Mouse (Mus musculus) heart, postnatal 36 days (tissue): ENCODE measurements around the gene Serpina1b. TPM values are rescaled to one million over a fixed set of nuclear protein-coding genes. Genes with fewer than 3 reads are reported as not detected.
"Not testable (repeated sequence)": the region's sequence is repeated elsewhere in the genome, so short reads cannot be mapped to it uniquely, and the experiment has no call there.

Experiments
- DNase-seq, 2 experiments: peaks; one replicate each; pipeline ENCODE4 v3.0.0; 2021 to 2022
- intact Hi-C: fragments of 180-260 bp; cut with DNase I; formaldehyde crosslinking; loops from one replicate; pipeline ENCODE4 v1.15.1; 2025
- total RNA-seq, 2 experiments: library from RNA; stranded (reverse); gene quantifications; 2 replicates each; pipeline ENCODE4 v1.2.3; 2021

The Serpina1b gene
- total RNA-seq: under 1 TPM; 0.19 to 0.22 TPM

GRCm38 (mm10) chr12:103830273-103830672, at the start of gene Serpina1b:
Gene Serpina1b, minus strand, starts transcription at chr12:103830373.
- intact Hi-C loops, DNase-seq: not testable (repeated sequence)

DNA sequence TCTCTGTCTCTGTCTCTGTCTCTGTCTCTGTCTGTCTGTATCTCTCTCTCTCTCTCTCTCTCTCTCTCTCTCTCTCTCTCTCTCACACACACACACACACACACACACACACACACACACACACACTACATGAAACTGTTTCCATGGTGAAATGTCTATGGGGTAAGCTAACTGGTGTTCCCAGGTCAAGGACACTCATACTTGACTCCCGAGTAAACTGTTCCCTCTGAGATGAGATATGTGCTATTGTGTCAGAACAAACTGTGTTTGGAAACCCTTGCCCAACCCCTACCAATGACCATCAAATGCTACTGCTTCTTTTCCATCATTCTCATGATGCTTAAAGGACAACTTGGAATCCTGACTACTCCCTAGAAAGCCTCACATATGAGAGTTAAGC, 36.7 kb upstream of the Serpina1b start:
- intact Hi-C loops, DNase-seq: not testable (repeated sequence)

- DNase-seq, intact Hi-C loops: not testable (repeated sequence)
Measured at GRCm38 (mm10) chr12:103863101-103863974, 33.2 kb upstream of the Serpina1b start, which contains the start of gene Serpina1a. Gene Serpina1a, minus strand, starts transcription at chr12:103863562.

GRCm38 (mm10) chr12:103860976-103861375, 30.8 kb upstream of the Serpina1b start:
- DNase-seq: no peak
- intact Hi-C loops: no loop called here

GRCm38 (mm10) chr12:103860571-103860970, 30.4 kb upstream of the Serpina1b start:
- intact Hi-C loops, DNase-seq: not testable (repeated sequence)

DNA sequence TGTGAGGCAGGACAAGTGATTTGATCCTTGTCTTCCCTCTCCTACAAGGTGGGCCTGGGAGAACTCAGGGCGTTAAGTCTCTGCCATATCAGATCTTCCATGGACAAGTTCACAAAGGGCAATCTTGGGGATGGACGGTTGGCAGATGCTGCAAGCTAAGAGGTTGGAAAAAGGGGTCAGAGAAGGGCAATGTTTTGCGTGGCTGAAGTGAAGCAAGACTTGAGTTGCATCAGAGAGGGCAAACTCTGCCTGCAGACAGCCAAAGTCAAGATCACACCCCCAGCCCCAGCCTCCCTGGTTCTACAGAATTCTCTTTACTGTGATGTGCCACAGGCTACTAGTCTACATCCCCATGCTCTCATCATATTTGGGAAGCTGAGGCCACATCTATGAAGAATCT, 29.4 kb upstream of the Serpina1b start:
- intact Hi-C loops, DNase-seq: not testable (repeated sequence)

GRCm38 (mm10) chr12:103853032-103853431, 22.9 kb upstream of the Serpina1b start:
- intact Hi-C loops, DNase-seq: not testable (repeated sequence)

DNA sequence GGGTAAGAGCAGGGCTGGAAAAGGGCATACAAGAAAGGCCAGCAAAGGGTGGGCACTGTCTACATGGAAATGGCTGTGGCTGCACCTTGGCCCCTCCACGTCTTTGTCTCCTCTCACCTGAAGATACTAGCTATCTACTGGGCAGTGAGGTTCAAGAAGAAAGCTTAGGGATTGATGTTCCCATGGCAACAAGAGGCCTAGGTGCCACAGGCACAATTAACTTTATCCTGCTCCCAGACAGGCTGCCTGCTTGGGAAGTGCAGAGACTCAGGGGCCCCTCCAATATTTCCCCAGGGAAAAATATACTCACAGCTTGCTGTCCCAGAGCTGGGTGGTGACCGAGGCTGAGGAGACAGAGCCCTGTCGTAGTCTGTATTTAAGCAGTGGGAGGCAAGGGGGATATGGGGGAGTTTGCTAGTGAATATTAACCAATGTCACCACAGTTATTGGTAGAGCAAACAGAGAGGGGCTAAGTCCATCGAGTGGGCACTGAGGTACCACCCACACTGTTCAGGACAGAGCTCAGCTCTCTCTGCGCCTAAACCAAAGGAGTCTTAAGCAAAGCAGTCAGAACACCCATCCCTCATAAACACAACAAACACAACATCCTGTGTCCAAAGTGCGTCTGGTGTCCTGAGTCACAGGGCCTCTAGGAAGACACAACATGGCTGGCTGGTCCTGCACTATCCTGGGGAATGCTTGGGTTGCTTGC, 2.4 kb downstream of the Serpina1b start:
- intact Hi-C loops, DNase-seq: not testable (repeated sequence)

- intact Hi-C loops: not testable (repeated sequence)
Measured at GRCm38 (mm10) chr12:103823826-103824225, 6.3 kb downstream of the Serpina1b start.

DNA sequence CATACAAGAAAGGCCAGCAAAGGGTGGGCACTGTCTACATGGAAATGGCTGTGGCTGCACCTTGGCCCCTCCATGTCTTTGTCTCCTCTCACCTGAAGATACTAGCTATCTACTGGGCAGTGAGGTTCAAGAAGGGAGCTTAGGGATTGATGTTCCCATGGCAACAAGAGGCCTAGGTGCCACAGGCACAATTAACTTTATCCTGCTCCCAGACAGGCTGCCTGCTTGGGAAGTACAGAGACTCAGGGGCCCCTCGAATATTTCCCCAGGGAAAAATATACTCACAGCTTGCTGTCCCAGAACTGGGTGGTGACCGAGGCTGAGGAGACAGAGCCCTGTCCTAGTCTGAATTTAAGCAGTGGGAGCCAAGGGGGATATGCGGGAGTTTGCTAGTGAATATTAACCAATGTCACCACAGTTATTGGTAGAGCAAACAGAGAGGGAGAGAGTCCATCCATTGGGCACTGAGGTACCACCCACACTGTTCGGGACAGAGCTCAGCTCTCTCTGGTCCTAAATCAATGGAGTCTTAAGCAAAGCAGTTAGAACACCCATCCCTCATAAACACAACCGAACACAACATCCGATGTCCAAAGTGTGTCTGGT, 56.8 kb downstream of the Serpina1b start, which contains the start of gene Serpina1d:
Gene Serpina1d, minus strand, starts transcription at position 347 of the 606 bp plus-strand sequence.
- intact Hi-C loops: not testable (repeated sequence)

More at GRCm38 (mm10) chr12:103823826-103824225, 6.3 kb downstream of the Serpina1b start:
- DNase-seq: not testable (repeated sequence)

GRCm38 (mm10) chr12:103770597-103770996, 59.6 kb downstream of the Serpina1b start:
- DNase-seq, intact Hi-C loops: not testable (repeated sequence)

More for the DNA sequence above, 56.8 kb downstream of the Serpina1b start, which contains the start of gene Serpina1d:
- not testable (repeated sequence) for DNase-seq

DNA sequence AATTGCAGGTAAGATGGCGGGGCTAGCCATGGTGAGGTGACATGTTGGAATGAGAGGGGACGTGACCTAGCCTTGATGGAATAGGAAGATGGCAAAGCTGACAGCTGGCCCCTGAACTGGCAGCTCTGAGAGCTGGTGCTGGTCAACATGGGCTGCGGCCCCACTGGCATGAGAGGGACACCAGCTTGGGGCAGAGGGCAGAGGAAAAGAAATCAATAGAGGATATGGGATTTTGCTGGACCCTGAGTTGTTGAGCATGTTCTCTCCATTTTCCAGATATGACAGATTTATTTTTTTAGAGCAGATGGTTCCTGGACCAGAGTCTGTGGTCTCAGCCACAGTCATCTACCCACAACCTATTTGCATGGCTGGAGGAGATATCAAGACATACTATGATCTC, 67.1 kb downstream of the Serpina1b start:
- intact Hi-C loops, DNase-seq: not testable (repeated sequence)

GRCm38 (mm10) chr12:103760316-103760715, 69.9 kb downstream of the Serpina1b start:
- intact Hi-C loops, DNase-seq: not testable (repeated sequence)

GRCm38 (mm10) chr12:103745957-103746356, 84.2 kb downstream of the Serpina1b start:
- DNase-seq, intact Hi-C loops: not testable (repeated sequence)

GRCm38 (mm10) chr12:103737791-103738580, 92.2 kb downstream of the Serpina1b start:
- intact Hi-C loops, DNase-seq: not testable (repeated sequence)

DNA sequence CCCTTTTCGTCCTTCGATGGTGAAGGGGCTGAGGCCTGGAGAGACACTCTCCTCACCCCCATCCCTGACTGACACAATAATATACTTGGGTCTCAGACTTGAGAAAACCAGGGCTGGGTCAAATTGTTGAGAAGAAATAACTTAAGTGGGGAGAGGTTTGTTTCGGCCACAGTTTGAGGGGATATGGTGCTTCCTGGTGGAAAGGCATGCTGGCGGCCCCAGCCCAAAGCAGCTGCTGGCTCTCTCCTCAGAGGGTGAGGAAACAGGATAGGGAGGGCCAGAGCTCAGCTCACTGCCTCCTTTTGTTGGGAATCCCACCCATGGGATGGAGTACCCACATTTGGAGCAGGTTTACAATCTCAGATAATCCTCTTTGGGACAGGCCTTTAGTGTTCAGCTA, 94.6 kb downstream of the Serpina1b start:
- intact Hi-C loops: not testable (repeated sequence)

GRCm38 (mm10) chr12:103735101-103735500, 95.1 kb downstream of the Serpina1b start:
- DNase-seq, intact Hi-C loops: not testable (repeated sequence)

More for the DNA sequence above, 94.6 kb downstream of the Serpina1b start:
- not testable (repeated sequence) for DNase-seq

DNA sequence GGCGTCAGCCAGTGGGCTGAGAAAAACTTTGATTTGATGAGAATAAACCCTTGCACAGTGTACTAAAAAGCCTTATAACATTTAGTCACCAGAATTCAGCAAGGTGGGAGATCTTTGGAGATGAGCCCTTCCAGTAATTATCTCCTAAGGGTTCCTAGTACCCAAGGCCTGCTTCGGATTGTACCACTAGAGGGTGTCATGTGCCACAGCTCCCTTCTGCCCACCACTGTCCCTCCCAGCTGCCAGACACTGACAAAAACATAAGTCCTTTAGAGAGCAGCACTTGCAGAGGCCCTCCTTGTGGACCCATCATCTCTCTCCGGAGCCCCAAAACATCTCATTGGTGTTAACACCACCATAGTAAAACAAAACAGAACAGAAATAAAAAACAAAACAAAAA, 118.6 kb downstream of the Serpina1b start:
- intact Hi-C loops: no loop called here
- DNase-seq: no peak

DNA sequence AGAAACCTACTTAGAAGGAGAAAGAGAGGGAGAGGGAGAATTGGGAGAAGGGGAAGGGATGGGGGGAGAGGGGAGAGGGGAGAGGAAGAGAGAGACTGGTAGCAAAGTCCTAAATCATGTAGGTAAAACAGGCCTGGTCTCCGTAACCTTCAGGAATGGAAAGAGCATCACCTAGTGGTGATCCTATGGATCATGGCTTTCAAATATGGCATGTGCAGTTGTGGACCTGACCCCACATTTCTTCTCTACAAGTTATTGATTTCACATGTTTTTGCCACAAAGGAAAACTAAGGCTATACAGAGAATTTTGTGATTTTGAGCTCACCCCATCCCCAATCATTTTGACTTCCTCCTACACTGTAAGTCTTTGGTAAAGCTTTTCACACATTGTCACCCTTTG, 119.8 kb downstream of the Serpina1b start:
- intact Hi-C loops: no loop called here
- DNase-seq: no peak

DNA sequence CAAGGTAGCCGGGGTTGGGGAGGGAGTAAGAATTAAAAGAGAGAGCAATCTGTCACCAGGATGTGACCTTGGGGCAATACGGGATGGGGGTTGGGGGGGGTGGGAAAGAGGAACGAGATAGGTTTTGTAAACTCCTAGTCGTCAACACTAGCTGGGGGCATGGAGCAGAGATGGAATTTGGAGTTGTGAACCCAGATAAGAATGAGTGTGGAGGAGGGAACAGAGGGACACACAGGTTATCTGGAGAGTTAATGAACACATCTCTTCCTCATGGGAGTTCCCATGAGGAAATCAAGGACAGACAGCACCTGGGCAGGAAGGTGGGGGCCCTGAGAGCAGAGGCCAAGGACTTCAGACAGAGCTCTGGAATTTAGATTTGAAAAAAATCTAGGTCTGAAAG, 124.1 kb downstream of the Serpina1b start:
- DNase-seq: no peak
- intact Hi-C loops: no loop called here
